Mouse (Mus musculus) embryonic fibroblast, embryonic 13.5 days (primary cell): ENCODE data around the gene Ppfibp1.

Experiments used
- CTCF ChIP-seq: IDR thresholded peaks from 2 replicates; pipeline ENCODE4 v1.5.1; 2011; ENCODE audit warnings: mild to moderate bottlenecking, control low read depth, low read length, moderate library complexity, borderline replicate concordance; ENCODE audit not compliant: insufficient read depth
- POLR2A ChIP-seq: IDR thresholded peaks from 2 replicates; pipeline ENCODE4 v1.6.1; 2011; ENCODE audit warnings: low read depth, mild to moderate bottlenecking, control low read depth, low read length, moderate library complexity

DNA sequence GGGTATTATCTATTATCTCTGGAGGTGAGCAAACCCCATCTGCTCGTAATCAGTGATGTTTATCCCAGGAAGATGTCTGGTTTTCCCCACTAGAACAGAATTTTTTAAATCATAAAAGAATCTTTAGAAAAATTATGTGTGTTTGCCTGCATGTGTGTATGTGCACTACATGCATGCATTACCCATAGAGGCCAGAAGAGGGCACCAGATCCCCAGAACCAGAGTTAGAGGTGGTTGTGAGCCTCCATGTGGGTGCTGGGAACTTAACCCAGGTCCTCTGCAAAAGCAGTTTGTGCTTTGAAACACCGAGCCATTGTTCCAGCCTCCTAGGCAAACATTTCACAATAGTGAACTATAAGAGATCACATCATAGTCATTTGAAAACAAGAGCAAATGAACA lies 11.5 kb upstream of the Ppfibp1 start:
- no peak for TF ChIP-seq CTCF
- TF ChIP-seq POLR2A, result no peak
